Mouse (Mus musculus): ENCODE results near the gene Mmp1b.

- TF ChIP-seq EP300 (IDR thresholded peaks at IDR 0.05; ENCODE audit: low read depth) (no peak), CTCF (IDR thresholded peaks at IDR 0.05; ENCODE audit: low read depth) (no peak)
Measured at GRCm38 (mm10) chr9:7354535-7354934, 33.3 kb downstream of the Mmp1b start.
